Mouse (Mus musculus) MEL-GATA-1-ER (cell line): ENCODE measurements around the gene Me1.

Experiments used
- DNase-seq: peaks from one replicate; pipeline ENCODE4 v3.0.0-alpha.2; 2012; ENCODE audit warnings: low read depth; ENCODE audit errors: extremely low read depth

The Me1 gene

DNA sequence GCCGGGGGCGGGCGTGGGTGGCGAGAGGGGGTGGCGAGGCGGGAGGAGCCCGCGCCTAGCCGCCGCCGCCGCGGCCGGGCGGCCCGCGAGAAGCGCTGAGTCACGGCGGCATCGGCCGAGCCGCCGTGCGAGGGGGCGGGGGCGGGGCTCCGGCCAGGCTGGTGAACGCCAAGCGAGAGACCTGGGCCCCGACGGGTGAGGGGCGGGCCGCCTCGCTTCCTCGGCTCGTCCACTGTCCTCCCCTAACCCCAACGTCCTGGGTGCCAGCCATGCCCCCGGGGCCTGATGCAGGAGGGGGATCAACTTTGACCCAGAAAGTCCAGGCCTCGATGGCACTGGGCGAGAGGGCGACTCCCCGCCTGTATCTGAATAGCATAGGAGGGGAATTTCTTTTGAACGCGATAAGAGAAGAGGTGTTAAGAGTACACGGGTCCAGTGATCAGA is at the start of gene Me1:
TSS of gene Me1 (minus strand) at position 136 of the 444 bp plus-strand sequence.
- DNase-seq: peak; percentile 36

DNA sequence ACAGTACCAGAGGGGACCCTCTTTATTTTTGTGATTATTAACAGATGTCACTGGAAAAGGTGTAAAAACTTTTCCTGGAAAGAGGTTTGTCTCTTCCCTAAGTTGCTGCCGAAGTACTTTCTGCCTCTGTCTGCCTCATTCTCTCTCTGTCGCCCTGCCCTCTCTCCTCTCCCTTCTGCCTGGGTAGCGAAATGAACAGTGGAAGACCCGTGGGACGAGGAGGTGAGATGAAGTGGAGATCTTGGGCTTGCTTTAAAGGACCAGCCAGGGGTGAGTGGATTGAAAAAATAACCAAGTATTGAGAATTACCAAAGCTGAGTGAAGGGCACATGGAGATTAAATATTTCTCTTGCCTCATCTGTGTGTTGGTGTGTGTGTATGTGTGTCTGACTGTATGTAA is 48.3 kb upstream of the Me1 start:
- no peak for DNase-seq

DNA sequence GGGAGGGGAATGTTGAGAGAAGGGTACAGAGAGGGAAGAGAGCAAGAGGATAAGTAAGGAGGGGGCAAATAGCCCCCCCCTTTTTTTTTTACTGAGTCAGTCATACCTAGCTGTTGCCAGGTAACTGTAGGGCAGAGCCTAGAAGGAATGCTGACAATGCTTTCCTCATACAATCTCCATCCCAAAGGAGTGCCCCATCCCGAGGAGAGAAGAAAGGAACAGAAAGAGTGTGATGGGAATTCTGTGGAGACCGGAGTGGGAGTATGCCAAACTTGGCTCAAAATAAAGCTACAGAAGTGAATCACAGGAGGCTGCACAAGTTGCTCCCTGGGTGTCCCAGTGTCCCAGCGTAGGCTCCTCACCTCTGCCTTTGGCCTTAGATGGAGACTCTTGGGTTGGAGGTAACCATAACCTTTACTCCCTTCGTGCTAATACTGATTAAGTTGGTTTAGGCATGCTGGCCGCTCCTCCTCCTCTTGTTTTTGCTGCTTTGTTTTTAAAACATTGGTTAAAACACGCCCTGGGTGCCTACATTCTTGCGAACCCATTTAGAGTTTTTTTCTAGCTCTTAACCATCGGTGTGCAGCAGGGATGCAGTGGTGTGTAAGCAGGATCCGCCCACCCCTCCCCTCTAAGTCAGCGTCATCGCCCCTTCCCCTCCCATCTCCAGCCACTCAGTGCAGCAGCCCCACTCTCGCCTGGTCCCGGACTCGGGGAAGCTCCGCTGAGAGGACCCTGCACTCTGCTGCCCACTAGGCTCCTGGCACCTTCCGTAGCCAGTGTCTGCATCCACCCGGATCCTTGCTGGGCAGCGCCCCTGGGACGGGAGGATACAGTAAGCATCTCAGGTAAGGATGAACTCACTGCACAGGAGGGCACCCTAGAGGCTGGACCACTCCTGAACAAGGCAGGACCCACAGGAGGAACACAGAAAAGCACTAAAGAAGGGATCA is 47.5 kb upstream of the Me1 start, which contains the start of gene Prss35:
TSS of gene Prss35 (plus strand) at position 691 of the 953 bp plus-strand sequence.
- DNase-seq: no peak

DNA sequence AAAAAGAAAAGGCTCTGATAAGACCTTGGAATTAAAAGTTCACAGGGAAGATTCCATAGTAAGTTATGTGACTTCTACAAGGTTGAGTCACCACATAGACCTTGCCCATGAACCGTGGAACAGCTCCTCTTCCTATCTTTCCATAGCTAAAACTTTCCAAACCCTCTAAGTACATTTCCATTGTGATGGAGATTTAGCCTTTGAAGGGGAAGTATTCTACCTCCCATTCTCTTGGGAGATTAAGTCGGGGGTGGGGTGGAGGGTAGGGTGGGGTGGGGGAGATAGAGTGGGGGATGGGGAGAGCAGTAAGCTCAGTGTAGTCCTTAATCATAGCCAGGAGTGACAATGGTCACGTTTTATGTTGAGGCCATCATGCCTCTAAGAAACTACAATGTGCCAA is 44.2 kb upstream of the Me1 start:
- DNase-seq: no peak

DNA sequence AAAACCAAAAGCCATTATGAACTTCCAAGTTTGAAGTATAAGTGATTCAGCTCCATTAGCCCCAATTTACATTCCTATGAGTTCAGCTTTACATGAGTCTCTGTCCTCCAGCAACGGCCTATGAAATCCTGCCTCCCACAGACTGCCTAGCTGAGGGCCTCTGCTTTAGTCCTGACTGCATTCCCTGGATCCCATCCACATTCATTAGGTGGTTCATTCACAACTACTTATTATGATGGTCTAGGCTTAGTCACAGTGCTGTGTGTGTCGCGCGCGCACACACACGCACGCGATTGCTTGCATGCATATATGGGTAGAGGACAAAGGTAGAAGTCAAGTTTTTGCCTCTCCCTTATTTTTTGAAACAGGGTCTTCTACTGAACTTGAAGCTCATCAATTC is 43.0 kb upstream of the Me1 start:
- no peak for DNase-seq

DNA sequence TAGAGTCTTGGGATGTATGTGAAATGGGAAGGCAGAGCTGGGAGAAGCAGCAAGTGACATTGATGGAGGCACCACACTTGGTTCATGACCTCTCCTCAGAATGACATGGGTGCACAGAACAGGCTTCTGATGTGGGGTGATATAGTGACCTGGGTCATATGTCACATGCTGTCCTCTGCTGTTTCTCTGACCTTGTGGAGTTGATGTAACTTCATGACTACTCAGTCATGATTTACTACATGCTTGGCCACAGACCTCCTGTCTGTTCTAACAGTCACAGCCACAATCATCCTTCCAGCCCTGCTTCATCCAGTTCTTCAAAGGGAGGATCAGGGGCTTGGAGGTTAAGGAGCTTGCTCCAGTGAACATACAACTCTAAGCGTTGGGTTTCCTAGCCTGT is 42.3 kb upstream of the Me1 start:
- no peak for DNase-seq

DNA sequence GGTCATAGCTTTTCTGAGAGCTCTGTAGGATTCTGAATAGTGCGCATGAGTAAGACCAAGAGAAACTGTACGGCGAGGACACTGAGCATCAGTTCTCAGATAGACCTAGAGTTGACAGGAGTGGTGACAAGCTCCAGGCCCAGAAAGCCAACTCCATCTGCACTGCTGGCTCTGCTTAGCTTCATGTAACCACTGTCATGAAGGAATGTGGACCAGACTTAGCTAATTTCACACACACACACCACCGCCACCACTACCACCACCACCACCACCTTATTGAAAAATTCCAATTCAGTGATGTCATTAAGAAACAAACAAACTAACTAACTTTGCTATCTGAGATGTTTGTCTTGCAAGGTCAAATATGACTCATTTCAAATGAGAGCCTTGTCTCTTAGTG is 41.2 kb upstream of the Me1 start:
- no peak for DNase-seq

DNA sequence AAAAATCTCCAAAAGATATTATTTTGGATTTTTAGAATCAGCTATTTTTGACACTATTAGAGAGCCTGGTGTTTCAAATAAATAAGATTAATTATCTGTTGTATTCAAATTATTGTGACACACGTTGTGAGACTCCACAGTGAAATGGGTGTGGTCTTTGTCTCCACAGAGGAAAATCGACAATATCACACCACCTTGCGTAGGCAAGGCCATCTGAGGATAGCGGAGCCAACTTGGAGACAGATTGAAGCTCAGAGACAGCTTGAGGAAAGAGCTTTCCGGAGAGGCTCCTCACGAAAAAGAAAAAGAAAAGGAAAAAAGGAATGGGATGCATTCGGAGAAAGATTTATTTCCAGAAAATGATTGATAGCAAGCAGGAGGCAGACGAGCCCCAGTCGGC is 39.0 kb upstream of the Me1 start:
- no peak for DNase-seq

DNA sequence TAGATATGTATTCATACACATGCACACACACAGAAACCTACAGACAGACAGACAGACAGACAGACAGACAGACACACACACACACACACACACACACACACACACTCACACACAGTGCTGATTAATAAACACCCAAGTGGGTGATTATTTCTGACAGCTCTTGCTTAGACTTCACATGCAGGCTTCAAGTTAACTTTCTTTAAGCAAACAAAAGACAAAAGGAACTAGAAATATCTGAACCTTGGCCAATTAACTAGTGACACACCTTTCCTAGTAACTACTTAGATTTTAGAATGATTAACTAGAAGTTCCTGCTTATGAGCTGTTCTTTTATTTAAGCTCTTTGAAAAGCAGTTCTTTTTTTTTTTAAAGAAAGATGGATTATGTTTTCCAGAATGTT is 38.6 kb upstream of the Me1 start:
- no peak for DNase-seq

DNA sequence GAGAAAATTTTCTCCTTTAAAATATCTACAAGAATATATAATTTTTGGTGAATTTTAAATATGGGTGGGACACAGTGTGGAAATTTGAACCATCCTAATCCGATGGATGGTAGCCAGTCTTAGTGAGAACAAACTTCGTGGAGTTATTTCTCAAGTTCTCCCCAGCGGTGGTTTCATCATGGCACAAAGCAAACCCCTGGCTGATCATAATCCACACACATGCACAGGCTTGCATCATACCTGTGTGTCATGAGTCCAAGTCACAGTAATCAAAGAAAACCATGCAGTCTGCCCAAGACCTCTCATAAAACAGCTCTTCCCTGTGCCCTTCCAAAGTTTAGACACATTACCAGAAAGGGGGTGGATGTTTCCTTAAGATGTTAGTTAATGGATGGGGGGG is 34.1 kb upstream of the Me1 start:
- DNase-seq: no peak

DNA sequence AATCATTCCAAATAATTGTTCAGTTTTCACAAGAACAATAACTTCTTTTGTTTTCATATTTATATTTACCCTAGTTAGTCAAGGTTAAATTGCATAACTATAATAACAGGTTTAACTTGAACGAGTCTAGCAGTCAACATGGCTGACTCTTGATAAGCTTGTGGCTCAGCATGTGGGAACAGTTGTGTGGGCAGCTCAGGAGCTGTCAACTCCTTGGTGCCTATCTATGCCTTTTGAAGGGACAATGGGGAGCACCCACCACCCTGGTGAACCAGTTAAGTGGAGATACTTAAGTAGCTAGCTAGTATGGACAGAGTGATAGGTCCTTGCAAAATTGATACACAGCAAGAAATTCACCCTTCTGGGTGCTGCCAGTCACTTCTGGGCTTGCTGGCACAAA is 33.3 kb upstream of the Me1 start:
- no peak for DNase-seq

DNA sequence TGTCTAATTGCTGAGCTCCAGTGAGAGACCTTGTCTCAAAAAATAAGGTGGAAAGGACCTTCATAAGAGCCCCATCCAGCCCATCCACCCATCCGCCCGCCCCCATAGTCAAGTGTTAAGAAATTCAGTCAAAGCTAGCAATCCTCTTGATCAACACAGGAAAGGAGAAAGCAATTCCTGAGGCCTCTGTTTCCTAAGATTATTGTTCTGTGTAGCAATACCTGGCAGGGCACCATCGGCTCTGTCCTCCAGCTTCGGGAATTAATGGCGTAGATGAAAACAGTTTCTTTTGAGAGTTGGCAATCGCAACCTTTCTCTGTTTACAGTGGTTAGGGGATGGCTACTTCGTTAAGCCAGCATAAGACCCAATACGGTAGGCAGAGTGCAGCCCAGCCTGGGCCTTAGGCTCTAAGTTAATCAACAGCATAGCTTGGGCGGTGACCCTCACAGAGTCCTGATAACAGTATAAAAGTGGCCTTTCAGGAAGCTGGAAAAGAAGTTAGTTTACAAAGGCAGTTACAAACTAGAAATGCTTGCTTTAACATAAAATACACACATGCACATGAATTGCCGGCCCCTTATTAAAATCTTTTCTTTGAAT is 32.6 kb upstream of the Me1 start:
- DNase-seq: peak; percentile 29

DNA sequence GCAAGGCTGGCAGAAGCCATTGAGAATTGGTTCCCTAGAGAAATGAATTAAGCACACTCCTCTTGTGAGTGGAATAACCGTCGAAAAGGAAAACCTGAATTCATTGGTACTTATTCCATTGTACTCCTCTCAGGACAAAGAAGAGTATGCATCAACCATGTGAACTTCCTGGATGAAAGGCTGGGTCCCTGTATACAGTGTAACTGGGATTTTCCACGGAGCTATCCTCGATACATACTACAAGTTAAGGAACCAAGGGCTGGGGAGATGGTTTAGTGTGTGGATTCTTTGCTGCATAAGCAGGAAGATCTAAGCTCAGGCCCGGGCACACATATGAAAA is 30.6 kb upstream of the Me1 start:
- DNase-seq: no peak

DNA sequence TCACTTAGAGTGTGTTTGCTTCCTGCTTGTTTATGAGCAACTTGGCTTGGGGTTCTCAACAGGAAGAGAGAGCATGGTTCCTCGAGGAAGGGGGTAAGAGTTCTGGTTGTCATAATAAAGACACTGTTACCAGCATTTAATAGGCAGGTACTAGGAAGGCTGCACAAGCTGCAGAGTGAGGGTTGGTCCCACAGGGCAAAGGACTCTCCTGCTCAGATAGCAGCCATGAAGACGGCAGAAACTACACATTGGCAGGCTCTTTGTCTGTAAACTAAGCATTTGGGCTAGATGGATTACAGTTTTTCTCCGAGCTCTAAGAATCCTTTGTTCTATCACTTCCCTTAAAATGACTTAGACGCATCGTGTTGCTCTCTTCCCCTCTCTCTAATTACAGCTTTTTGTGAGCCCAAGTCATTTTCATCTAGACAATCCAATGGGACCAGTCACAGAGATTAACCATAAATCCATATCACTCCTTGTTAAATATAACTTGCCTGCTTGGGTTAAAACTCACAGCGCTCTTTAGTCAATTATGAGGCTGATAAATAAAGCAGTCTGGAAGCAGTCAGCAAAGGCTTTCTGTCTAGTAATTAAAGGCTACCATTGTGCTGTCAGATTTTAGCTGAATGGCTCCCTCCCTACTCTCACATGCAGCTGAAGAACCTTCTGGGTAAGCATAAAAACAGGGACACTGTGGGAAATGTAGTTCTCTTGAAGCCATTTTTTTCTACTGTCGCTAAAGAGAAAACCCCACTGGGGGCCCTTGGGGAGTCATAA is 30.0 kb upstream of the Me1 start:
- no peak for DNase-seq

DNA sequence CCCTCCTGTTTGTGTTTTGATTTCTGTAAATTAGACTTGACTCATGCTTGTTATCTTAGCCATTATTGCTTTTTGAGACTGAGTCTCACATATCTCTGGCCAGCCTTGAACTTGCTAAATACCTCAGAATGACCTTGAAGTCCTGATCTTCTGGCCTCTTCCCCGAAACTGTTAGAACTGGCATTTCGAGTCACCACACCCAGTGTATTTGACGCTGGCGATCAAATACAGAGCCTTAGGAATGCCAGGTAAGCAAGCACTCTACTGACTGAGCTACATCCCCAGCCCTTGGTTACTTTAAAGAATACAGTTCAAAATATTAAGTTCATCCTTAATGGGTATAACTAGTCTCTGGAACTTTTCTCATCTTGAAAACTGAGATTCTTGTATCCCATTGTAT is 29.3 kb upstream of the Me1 start:
- DNase-seq: no peak

DNA sequence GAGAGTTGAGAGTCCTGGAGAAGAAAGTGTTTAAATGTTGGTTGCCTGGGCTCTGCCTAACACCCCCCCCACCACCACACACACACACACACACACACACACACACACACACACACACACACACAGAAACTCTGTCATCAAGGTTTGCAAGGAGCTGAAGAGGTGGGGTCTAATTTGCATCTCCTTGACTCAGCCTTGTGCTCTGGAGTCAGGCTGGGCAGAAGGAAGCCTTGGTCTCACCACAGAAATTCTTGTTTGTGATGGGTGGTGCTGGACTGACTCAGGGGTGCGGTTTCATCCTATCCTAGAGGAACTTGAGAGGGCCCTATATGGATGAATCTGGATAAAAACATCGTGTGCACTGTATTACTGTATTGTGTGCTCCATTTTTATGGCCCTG is 25.0 kb upstream of the Me1 start:
- DNase-seq: no peak

DNA sequence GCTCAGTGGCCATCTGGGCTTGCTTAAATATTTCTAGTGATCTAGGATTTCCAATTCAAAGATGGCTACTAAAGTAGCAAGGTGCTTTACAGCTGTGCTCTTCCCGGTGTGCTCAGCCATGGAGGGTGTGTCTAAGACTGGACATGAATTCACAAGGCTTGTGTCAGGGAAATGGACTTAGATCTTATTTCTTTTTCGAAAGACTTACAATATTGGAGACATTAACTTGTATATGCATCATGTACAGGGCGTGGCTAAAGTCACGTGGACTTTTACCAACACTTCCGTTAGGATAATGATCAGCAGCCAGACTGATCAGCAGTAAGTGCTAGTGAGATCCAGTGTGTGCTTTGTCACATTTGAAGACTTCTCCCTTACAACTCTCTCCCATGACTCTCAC is 24.5 kb upstream of the Me1 start:
- DNase-seq: no peak

DNA sequence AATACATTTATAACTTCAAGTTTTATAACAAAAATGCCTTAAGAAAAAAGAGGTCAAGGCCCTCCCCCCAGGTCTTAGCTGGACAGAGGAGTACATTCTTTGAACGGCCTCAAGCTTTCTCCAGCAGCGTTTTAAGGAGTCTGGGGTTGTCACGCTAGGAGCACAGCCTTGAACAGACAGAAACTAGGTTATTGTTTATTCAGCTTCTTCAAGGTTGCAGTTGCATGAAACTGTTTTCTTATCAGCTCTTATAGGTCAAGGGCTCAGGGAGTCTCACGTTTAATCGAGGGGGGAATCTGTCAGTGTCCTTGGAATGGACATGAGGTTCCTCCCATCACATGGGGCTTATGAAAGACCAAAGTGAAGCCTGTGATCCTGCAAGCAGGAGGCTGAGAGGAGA is 21.4 kb upstream of the Me1 start:
- DNase-seq: no peak

DNA sequence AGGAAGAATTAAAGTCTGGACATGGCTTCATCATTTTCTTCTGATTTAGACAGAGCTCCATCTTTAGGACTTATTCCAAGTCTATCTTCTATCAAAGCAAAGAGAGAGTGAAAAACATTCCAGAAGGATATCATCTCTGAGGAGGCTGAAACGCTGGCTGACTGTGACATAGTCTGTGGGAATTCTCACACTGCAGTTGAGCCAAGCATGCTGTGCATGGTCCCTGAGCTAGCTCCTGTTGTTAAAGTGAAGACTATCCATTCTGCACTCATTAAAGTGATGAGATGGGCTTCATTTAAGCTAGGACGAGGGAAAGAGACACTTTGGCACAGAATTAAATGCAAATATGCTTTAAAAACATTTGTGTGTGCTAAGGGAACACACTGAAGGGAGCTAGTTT is 20.8 kb upstream of the Me1 start:
- no peak for DNase-seq

DNA sequence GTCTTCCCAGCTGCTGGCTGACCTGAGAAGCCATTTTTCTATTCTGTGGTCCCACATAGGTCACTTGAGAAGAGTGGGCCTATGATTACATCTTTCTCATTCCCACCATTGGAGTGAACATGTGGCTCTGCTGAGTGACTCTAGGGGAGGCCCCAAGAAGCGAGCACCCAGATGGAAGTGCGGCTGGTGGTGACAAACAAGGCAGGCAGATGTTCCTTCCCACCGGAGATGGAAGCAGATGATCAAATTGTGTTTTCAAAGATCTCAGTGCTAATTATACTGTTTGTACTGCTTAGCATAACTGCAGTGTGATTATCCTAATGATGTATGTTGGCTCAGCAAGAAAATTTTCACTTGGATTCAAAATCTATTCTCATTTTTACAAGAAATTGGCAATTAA is 18.3 kb upstream of the Me1 start:
- DNase-seq: no peak

DNA sequence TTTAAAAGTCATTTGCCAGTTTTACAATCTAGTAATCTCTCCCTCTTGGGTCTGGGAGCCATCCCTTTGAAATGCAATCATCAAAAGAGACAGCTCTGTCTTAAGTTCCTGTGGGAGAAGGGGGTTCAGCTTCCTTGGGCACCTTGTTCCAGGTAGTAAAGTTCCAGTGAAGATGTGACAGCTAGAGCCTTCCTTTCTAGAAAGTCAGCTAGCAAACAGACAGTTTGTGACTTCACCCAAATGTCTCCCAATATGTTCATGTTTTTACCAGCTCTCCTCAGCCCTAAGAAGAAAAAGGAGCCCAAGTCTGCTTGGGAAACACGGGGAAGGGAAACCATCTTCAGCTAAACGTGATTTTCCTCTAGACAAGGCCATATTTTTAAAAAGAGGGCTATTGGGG is 16.9 kb upstream of the Me1 start:
- DNase-seq: no peak

DNA sequence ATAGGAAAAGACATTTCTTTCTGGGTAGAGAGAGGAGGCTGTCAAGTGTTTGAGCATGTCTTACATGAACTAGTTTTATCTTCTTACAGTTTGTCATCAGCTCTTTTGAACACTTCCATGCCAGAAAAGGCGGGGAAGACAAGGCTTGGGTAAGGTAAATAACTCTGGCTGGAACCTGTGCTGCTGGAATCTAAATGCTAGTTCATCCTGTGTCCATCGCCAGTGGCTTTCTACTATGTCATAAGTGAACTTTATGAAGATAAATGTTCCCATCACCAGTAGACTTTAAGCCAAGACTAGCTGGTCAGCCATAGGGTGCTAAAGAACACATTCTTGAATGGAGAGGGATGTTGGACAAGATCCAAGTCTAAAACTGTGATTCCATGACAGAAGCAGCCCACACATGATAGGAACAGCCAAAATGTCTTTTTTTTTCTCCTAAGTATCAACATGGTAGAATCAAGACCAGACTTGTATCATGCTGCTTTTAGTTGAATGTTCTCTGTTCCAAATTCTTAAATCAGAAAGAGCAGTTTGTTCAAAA is 14.4 kb upstream of the Me1 start:
- DNase-seq: no peak
